Mouse (Mus musculus) cerebellum, adult 11-12 months (tissue): ENCODE measurements around the gene Usp3.
A peak's percentile ranks its signal among the peaks of the same experiment; 100 is the strongest.

Source experiments
- DNase-seq: peaks from one replicate; pipeline ENCODE4 v3.0.0; 2022

Gene Usp3

GRCm38 (mm10) chr9:66601006-66601405 lies 8.1 kb upstream of the Usp3 start:
- no peak for DNase-seq

- no peak for DNase-seq
Observed at GRCm38 (mm10) chr9:66600551-66600950, 7.6 kb upstream of the Usp3 start.

- DNase-seq = no peak
Observed at GRCm38 (mm10) chr9:66599577-66599976, 6.6 kb upstream of the Usp3 start.

- DNase-seq = no peak
Observed at GRCm38 (mm10) chr9:66598636-66599035, 5.7 kb upstream of the Usp3 start.

GRCm38 (mm10) chr9:66597480-66598215 lies 4.7 kb upstream of the Usp3 start:
- no peak for DNase-seq

GRCm38 (mm10) chr9:66597076-66597475 lies 4.1 kb upstream of the Usp3 start:
- DNase-seq = no peak

- DNase-seq = peak; percentile 54
Observed at GRCm38 (mm10) chr9:66595722-66596675, 3.1 kb upstream of the Usp3 start.

GRCm38 (mm10) chr9:66594061-66594460 lies 1.1 kb upstream of the Usp3 start:
- no peak for DNase-seq

GRCm38 (mm10) chr9:66593613-66593969 lies 649 bp upstream of the Usp3 start:
- DNase-seq = no peak

GRCm38 (mm10) chr9:66591851-66592645 lies 894 bp downstream of the Usp3 start:
- DNase-seq = peak; percentile 51

- DNase-seq = no peak
Observed at GRCm38 (mm10) chr9:66590051-66590450, 2.9 kb downstream of the Usp3 start.

GRCm38 (mm10) chr9:66587016-66587415 lies 5.9 kb downstream of the Usp3 start:
- no peak for DNase-seq

- DNase-seq = peak; percentile 91
Observed at GRCm38 (mm10) chr9:66586533-66586932, 6.4 kb downstream of the Usp3 start.

GRCm38 (mm10) chr9:66585191-66585590 lies 7.8 kb downstream of the Usp3 start:
- DNase-seq = no peak

- peak; percentile 60 for DNase-seq
Observed at GRCm38 (mm10) chr9:66584176-66584575, 8.8 kb downstream of the Usp3 start.

- no peak for DNase-seq
Observed at GRCm38 (mm10) chr9:66583244-66583643, 9.7 kb downstream of the Usp3 start.

- DNase-seq = peak; percentile 68
Observed at GRCm38 (mm10) chr9:66581694-66582093, 11.2 kb downstream of the Usp3 start.

GRCm38 (mm10) chr9:66580722-66581121 lies 12.2 kb downstream of the Usp3 start:
- no peak for DNase-seq

GRCm38 (mm10) chr9:66575878-66576238 lies 17.1 kb downstream of the Usp3 start:
- DNase-seq = no peak

GRCm38 (mm10) chr9:66575041-66575877 lies 17.7 kb downstream of the Usp3 start:
- DNase-seq = no peak

GRCm38 (mm10) chr9:66571986-66572700 lies 20.8 kb downstream of the Usp3 start:
- no peak for DNase-seq

GRCm38 (mm10) chr9:66562215-66562614 lies 30.7 kb downstream of the Usp3 start:
- no peak for DNase-seq
